Mouse (Mus musculus) spleen, adult 2 months (tissue): Measurements from ENCODE around the gene Etfrf1.

ENCODE experiments used
- CTCF ChIP-seq: fragments of 200-500 bp; IDR thresholded peaks from 2 replicates; pipeline ENCODE4 v1.5.1; 2011; ENCODE audit warnings: mild to moderate bottlenecking, inconsistent platforms; ENCODE audit not compliant: insufficient read depth, insufficient read length, insufficient replicate concordance; ENCODE audit errors: extremely low read depth
- POLR2A ChIP-seq: fragments of 200-500 bp; IDR thresholded peaks from 2 replicates; pipeline ENCODE4 v1.6.1; 2011; ENCODE audit warnings: low read depth, low read length, inconsistent platforms

- TF ChIP-seq POLR2A (no peak), CTCF (peak; percentile 49; the same call in 1 of the 2 replicates)
These were observed 31.3 kb upstream of the Etfrf1 start for GRCm38 (mm10) chr6:145179665-145180064.
